Mouse (Mus musculus): ENCODE measurements around the gene Olfr923. TPM values are rescaled to one million over a fixed set of nuclear protein-coding genes. Genes with fewer than 3 reads are reported as not detected.
"Not testable (repeated sequence)": the region's sequence is repeated elsewhere in the genome, so short reads cannot be mapped to it uniquely, and the experiment has no call there.

Olfr923 gene
- not detected in 3 replicates for total RNA-seq (2017)

DNA sequence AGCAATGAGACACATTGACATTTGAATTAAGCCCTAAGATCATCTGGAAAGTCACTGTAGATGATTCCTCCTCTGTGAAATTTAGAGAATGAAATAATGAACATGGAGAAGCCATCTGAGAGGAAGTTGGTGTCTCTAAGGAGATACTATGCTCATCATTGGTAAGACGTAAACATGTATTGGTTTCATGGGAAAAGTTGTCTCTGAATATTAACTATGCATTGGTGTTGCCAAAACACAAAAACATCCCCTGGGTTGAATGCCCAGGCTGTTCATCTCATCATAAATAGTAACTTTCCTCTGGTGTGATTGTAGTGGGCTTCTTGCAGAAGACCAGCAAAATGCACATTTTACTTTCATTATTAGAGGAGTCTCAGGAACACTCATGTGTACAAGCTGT is at the start of gene Olfr923:
TSS of gene Olfr923 (plus strand) at position 301 of the 400 bp plus-strand sequence.
- no peak for ATAC-seq (replicated peaks; ENCODE audit: insufficient number of reproducible peaks, low FRiP score, low TSS enrichment, poor library complexity, severe bottlenecking)

DNA sequence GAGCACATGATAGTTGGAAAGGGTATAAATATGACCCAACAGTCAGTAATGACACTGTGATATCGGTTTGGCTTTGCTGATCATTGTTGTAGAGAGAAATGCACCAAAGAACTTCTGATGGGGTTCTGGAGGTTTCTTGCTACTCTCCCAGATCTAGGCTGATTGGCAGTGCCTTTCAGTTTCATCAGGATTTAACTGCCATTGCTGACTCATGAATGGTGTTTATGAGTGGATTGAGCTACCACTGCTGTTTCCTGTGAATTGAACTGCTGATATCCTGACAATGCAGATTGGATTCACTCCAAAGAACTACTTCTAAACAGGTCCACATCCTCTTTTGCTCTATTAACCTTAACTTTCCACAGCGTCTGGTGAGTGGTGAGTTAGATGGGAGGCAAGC is 33.7 kb upstream of the Olfr923 start:
- ATAC-seq (replicated peaks; ENCODE audit: insufficient number of reproducible peaks, low FRiP score, low TSS enrichment, poor library complexity, severe bottlenecking): no peak

DNA sequence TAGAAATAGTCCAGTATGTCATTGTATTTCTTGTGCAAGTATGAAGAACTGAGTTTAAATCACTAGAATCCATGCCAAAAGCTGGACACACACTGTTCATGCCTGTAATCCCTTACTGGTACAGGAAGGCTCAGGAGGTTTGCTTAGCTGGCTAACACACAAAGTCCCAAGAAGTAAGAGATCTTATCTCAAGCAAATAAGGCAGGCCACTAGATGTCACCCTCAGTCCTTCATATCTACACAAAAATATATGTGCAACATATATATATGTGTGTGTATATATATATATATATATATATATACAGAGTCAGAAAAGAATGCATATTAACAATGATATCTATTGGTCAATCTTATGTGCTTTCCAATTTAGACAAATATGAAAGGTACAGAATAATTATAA is 20.6 kb upstream of the Olfr923 start:
- ATAC-seq (replicated peaks; ENCODE audit: insufficient number of reproducible peaks, low FRiP score, low TSS enrichment, poor library complexity, severe bottlenecking): no peak

DNA sequence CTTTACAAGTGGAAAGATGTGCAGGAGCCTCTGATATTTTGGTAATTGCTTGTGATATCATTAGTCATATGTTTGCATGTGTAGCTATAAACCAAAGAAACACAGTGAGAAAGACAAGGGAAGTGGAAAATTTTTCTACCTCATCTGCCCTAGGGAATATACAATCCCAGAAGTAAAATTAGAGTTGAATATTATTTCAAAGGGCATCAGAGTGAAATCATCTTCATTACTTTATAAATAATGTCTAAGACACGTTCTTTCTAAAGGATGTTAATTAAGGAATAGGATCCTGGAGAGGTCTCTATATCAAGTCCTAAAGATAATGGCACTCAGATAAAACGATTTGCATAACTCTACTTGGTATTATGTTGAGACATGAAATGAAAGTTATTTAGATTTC is 12.0 kb upstream of the Olfr923 start, which contains the start of gene Olfr922:
TSS of gene Olfr922 (plus strand) at position 301 of the 400 bp plus-strand sequence.
- no peak for ATAC-seq (replicated peaks; ENCODE audit: insufficient number of reproducible peaks, low FRiP score, low TSS enrichment, poor library complexity, severe bottlenecking)

DNA sequence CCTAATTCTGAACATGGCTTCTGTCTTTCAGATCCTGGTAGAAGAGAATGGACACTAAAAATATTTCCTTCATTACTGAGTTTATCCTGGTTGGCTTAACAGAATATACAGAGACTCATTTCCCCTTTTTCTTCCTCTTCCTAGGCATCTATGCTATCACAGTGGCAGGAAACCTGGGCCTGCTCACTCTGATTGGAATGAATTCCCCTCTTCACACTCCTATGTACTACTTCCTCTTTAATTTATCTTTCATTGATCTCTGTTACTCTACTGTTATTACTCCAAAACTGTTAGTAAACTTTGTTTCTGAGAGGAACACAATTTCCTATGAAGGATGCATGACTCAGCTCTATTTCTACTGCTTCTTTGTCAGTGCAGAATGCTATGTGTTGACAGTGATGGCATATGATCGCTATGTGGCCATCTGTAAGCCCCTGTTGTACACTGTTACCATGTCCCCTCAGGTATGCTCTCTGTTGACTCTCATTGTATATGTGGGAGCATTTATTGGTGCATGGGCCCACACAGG is 10.8 kb upstream of the Olfr923 start:
- ATAC-seq (replicated peaks; ENCODE audit: insufficient number of reproducible peaks, low FRiP score, low TSS enrichment, poor library complexity, severe bottlenecking): no peak

DNA sequence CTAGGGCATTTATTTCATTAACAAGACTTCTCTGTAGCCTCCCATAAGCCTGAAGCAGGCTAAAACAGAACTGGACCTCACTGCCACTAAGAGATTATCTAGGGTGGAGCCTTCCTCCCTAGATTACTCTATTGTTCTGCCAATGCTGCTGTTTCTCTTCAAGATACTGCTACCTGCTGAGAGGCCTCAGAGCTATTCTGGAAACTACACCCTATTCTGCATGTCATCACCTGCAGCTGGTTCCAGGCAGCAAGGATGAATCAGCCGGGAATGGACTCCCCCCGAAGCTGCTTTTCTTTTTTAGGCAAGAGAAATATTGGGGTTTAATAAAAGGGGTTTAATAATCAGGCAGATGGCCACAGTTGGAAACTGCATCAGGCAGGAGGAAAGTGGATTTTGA is 6.7 kb downstream of the Olfr923 start:
- no peak for ATAC-seq (replicated peaks; ENCODE audit: insufficient number of reproducible peaks, low FRiP score, low TSS enrichment, poor library complexity, severe bottlenecking)

DNA sequence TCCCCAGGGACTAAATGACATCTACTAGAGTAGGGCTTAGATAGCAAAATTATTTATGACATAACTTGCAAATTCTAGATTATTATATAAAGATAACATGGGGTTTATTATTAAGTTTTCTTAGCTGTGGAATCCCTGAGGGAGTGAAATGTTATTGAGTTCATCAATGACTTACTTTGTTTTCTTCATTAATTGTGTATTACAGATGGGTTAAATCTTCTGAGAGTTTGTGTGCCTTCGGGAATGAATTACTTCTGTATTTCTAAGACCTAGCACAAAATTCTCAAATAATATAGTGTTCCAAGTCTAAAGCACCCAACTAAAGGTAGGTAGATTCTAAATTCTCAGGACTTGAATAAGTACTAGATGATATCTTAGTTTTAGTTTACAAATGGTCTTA is 17.8 kb downstream of the Olfr923 start, which contains the start of gene Olfr924:
TSS of gene Olfr924 (plus strand) at position 301 of the 400 bp plus-strand sequence.
- no peak for ATAC-seq (replicated peaks; ENCODE audit: insufficient number of reproducible peaks, low FRiP score, low TSS enrichment, poor library complexity, severe bottlenecking)

DNA sequence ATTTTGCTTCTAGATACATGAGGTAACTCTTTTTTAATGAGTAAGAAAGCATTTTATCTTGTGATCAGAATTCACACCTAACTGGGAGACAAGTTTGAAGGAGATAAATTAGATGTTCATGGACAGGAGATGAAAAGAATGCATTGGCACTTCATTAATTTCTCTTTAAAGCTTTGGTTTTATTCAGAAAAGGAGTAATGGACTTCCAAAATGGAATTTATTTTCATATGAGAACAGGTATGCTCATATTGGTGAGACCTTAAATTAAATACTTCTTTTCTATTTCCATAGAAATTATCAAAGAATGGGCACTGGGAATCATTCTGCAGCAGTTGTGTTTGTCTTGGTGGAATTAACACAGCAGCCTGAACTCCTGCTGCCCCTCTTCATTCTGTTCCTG is 28.4 kb downstream of the Olfr923 start, which contains the start of gene Olfr26:
TSS of gene Olfr26 (plus strand) at position 301 of the 400 bp plus-strand sequence.
- ATAC-seq (replicated peaks; ENCODE audit: insufficient number of reproducible peaks, low FRiP score, low TSS enrichment, poor library complexity, severe bottlenecking): no peak

DNA sequence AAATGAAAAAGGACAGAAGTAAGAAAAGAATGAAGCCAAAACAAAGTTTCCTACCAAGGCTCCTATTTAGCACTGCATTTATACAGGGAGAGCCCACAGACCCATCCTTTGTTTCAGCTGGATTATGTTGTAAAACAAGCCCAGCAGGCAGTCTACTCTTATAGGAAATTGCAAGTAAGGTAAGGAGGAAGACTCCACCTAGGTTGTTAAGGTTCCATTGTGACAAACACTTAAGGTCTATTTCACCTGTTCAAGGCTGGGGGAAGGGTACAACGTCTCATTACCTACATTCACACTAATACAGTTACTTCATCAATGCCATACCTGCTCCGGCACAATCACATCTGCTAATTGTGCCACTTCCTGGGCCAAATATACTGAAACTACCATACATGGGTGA is 48.5 kb downstream of the Olfr923 start:
- not testable (repeated sequence) for ATAC-seq (replicated peaks; ENCODE audit: insufficient number of reproducible peaks, low FRiP score, low TSS enrichment, poor library complexity, severe bottlenecking)

DNA sequence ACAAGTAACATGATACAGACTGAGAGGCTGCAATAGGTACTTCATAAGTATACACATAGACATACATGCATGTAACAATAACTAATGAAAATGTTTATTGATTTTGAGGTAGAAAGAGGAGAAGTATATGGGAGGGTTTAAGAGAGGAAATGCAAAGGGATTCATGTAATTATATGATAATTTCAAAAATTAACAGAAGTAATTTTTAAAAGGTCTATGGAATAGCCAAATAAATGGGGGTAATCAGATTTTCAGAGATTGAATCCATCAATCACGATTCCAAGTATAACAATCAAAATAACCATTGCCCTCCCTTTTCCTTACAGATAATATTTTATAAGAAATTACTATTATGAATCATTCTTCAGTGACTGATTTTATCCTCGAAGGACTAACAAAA is 50.5 kb downstream of the Olfr923 start, which contains the start of gene Olfr926:
TSS of gene Olfr926 (plus strand) at position 301 of the 400 bp plus-strand sequence.
- ATAC-seq (replicated peaks; ENCODE audit: insufficient number of reproducible peaks, low FRiP score, low TSS enrichment, poor library complexity, severe bottlenecking): no peak

Other genes starting within 250 kb of the Olfr923 start
- gene Olfr912, start 246.4 kb upstream of the Olfr923 start, total RNA-seq (2017): not detected in 3 replicates
- gene Olfr913, start 233.8 kb upstream of the Olfr923 start, total RNA-seq (2017): not detected in 3 replicates
- not detected in 3 replicates for gene Olfr914, start 221.4 kb upstream of the Olfr923 start, total RNA-seq (2017)
- gene Olfr916, start 166.7 kb upstream of the Olfr923 start, total RNA-seq (2017): not detected in 3 replicates
- not detected in 3 replicates for gene Olfr917, start 160.7 kb upstream of the Olfr923 start, total RNA-seq (2017)
- gene Olfr918, start 151.9 kb upstream of the Olfr923 start, total RNA-seq (2017): not detected in 3 replicates
- gene Olfr919, start 122.9 kb upstream of the Olfr923 start, total RNA-seq (2017): not detected in 3 replicates
- gene Vwa5a, start 108.3 kb upstream of the Olfr923 start, total RNA-seq (2017): 29.2 to 35.0 TPM (median 33.1 TPM) in 3 replicates
- gene Olfr920, start 74.2 kb upstream of the Olfr923 start, total RNA-seq (2017): 0.19 to 1.4 TPM (median 0.53 TPM) in 3 replicates
- not detected in 3 replicates for gene Olfr921, start 53.5 kb upstream of the Olfr923 start, total RNA-seq (2017)
- gene Olfr922, start 11.9 kb upstream of the Olfr923 start, total RNA-seq (2017): not detected in 3 replicates
- gene Olfr924, start 17.9 kb downstream of the Olfr923 start, total RNA-seq (2017): not detected in 3 replicates
- not detected in 3 replicates for gene Olfr26, start 28.5 kb downstream of the Olfr923 start, total RNA-seq (2017)
- not detected in 3 replicates for gene Olfr926, start 50.6 kb downstream of the Olfr923 start, total RNA-seq (2017)
- gene Olfr930, start 103.3 kb downstream of the Olfr923 start, total RNA-seq (2017): not detected in 3 replicates
- not detected in 3 replicates for gene Olfr933, start 145.8 kb downstream of the Olfr923 start, total RNA-seq (2017)
- gene Olfr934, start 161.8 kb downstream of the Olfr923 start, total RNA-seq (2017): not detected in 3 replicates
- gene Olfr935, start 173.1 kb downstream of the Olfr923 start, total RNA-seq (2017): 2.0 TPM in 1 of 3 replicates, not detected in the others
- not detected in 3 replicates for gene Olfr146, start 196.8 kb downstream of the Olfr923 start, total RNA-seq (2017)
- not detected in 3 replicates for gene Olfr937, start 238.4 kb downstream of the Olfr923 start, total RNA-seq (2017)